Mouse (Mus musculus) heart, adult 2 months (tissue): ENCODE measurements around the gene Zdhhc23. TPM values are rescaled to one million over a fixed set of nuclear protein-coding genes. Genes with fewer than 3 reads are reported as not detected.
A peak's percentile ranks its signal among the peaks of the same experiment; 100 is the strongest.

Experiments
- DNase-seq, 2 experiments: peaks; one replicate each; pipeline ENCODE4 v3.0.0; 2021
- H3K27ac ChIP-seq: fragments of 200-600 bp; 2 replicates; pipeline ENCODE4 v1.8.1; 2022
- H3K27me3 ChIP-seq: fragments of 200-500 bp; 2 replicates; pipeline ENCODE4 v1.6.1; 2012; ENCODE audit warnings: mild to moderate bottlenecking, low read length, inconsistent platforms, mixed read lengths; ENCODE audit not compliant: control insufficient read depth, insufficient read depth
- H3K36me3 ChIP-seq: fragments of 200-500 bp; 2 replicates; pipeline ENCODE4 v1.6.1; 2012; ENCODE audit warnings: low read length, inconsistent platforms; ENCODE audit not compliant: control insufficient read depth, insufficient read depth
- H3K4me1 ChIP-seq: fragments of 200-500 bp; 2 replicates; pipeline ENCODE4 v1.6.1; 2011; ENCODE audit warnings: low read length; ENCODE audit not compliant: control insufficient read depth, insufficient read depth
- H3K4me3 ChIP-seq: fragments of 200-600 bp; 2 replicates; pipeline ENCODE4 v1.8.1; 2022
- H3K79me2 ChIP-seq: fragments of 200-500 bp; replicated peaks from 2 replicates; pipeline ENCODE4 v1.6.1; 2012; ENCODE audit warnings: mild to moderate bottlenecking, inconsistent platforms, low read length, moderate library complexity, mixed read lengths; ENCODE audit not compliant: control insufficient read depth, insufficient read depth
- H3K9ac ChIP-seq: fragments of 200-500 bp; 2 replicates; pipeline ENCODE4 v1.6.1; 2012; ENCODE audit warnings: low read depth, mild to moderate bottlenecking, control low read depth, inconsistent platforms, low read length, mixed read lengths
- CTCF ChIP-seq: fragments of 200-600 bp; IDR thresholded peaks from 2 replicates; pipeline ENCODE4 v1.8.1; 2022; ENCODE audit warnings: antibody characterized with exemption, mild to moderate bottlenecking, moderate library complexity
- EP300 ChIP-seq: fragments of 200-500 bp; IDR thresholded peaks from 2 replicates; pipeline ENCODE4 v1.6.1; 2011; ENCODE audit warnings: low read depth, low read length, control low read depth; ENCODE audit not compliant: insufficient read depth
- POLR2A ChIP-seq: fragments of 200-500 bp; IDR thresholded peaks from 2 replicates; pipeline ENCODE4 v1.6.1; 2011; ENCODE audit warnings: mild to moderate bottlenecking, low read depth, low read length, control low read depth; ENCODE audit not compliant: insufficient read depth
- WGBS: fragments of 180-500 bp; shearing (Covaris S2); methylation state at CpG from one replicate; pipeline ENCODE4 v1.1.7; 2018; 5-methylcytosine and 5-hydroxymethylcytosine counted together
- intact Hi-C: fragments of 180-260 bp; cut with DNase I; formaldehyde crosslinking; loops from one replicate; pipeline ENCODE4 v1.15.1; 2025
- polyA plus RNA-seq: library from polyadenylated mRNA; depleted of rRNA; stranded (reverse); fragments of >200 nt; gene quantifications from 2 replicates; pipeline ENCODE4 v1.2.3, GENCODE M21; 2012
- total RNA-seq, 2 experiments: library from RNA; stranded (reverse); gene quantifications; 2 replicates each; pipeline ENCODE4 v1.2.3; 2021

Gene Zdhhc23
- total and polyA plus RNA-seq, 3 experiments = 0.25 to 0.42 (median 0.27) TPM

- no peak overlapping the region for H3K4me3 ChIP-seq
- intact Hi-C loops = no loop called here
Measured at GRCm38 (mm10) chr16:43999111-43999510, 19.5 kb upstream of the Zdhhc23 start.

GRCm38 (mm10) chr16:43994623-43995022, 15.0 kb upstream of the Zdhhc23 start:
- WGBS = 79% methylated on average over 3 of the region's 3 CpGs
- intact Hi-C loops = no loop called here

More at GRCm38 (mm10) chr16:43999111-43999510, 19.5 kb upstream of the Zdhhc23 start:
- no peaks in the 10 kb centered on the region for H3K36me3 ChIP-seq
- WGBS = 90% methylated on average over 8 of the region's 8 CpGs
- TF ChIP-seq CTCF (no peak), EP300 (no peak), POLR2A (no peak)
- no peaks in the 10 kb centered on the region for H3K79me2 ChIP-seq
- H3K9ac ChIP-seq = no peak overlapping the region
- H3K27me3 ChIP-seq = no peaks in the 10 kb centered on the region
- no peak for DNase-seq
- H3K4me1 ChIP-seq = no peaks in the 10 kb centered on the region
- H3K27ac ChIP-seq = no peak overlapping the region

GRCm38 (mm10) chr16:43986299-43986698, 6.7 kb upstream of the Zdhhc23 start:
- H3K4me3 ChIP-seq = no peak overlapping the region
- 90% methylated on average over 4 of the region's 4 CpGs for WGBS
- no peak overlapping the region for H3K27ac ChIP-seq
- H3K9ac ChIP-seq = no peak overlapping the region
- no peaks in the 10 kb centered on the region for H3K36me3 ChIP-seq
- H3K4me1 ChIP-seq = no peaks in the 10 kb centered on the region
- DNase-seq = no peak
- H3K27me3 ChIP-seq = no peaks in the 10 kb centered on the region
- no peaks in the 10 kb centered on the region for H3K79me2 ChIP-seq
- no peak for TF ChIP-seq POLR2A
- no peak for TF ChIP-seq CTCF
- TF ChIP-seq EP300 = no peak
- intact Hi-C loops = no loop called here

More at GRCm38 (mm10) chr16:43994623-43995022, 15.0 kb upstream of the Zdhhc23 start:
- Histone ChIP-seq H3K27ac (no peak overlapping the region), H3K9ac (no peak overlapping the region), H3K36me3 (no peaks in the 10 kb centered on the region), H3K4me3 (no peak overlapping the region), H3K27me3 (no peaks in the 10 kb centered on the region), H3K79me2 (no peaks in the 10 kb centered on the region), H3K4me1 (no peaks in the 10 kb centered on the region)
- DNase-seq = no peak
- TF ChIP-seq POLR2A = no peak
- TF ChIP-seq EP300 = no peak
- TF ChIP-seq CTCF = no peak

GRCm38 (mm10) chr16:43980110-43980609, 569 bp upstream of the Zdhhc23 start:
- DNase-seq = no peak
- TF ChIP-seq EP300 (no peak), POLR2A (no peak), CTCF (no peak)
- Histone ChIP-seq H3K79me2 (no peaks in the 10 kb centered on the region), H3K36me3 (no peaks in the 10 kb centered on the region), H3K4me3 (peak overlapping the region; percentile 32), H3K27ac (no peak overlapping the region), H3K4me1 (no peaks in the 10 kb centered on the region), H3K9ac (peak overlapping the region; percentile 56; the same call in 1 of the 2 replicates), H3K27me3 (0 out of 2 replicates have a peak, but pooled peaks cover 1% of the 10 kb centered on the region)
- intact Hi-C loops = no loop called here
- WGBS = 26% methylated on average over 9 of the region's 9 CpGs

GRCm38 (mm10) chr16:43979010-43979327, 622 bp downstream of the Zdhhc23 start:
- TF ChIP-seq CTCF = no peak
- no peak for TF ChIP-seq EP300
- no peak for TF ChIP-seq POLR2A
- intact Hi-C loops = no loop called here
- peak overlapping the region; percentile 61 for H3K4me3 ChIP-seq
- WGBS = 33% methylated on average over 7 of the region's 7 CpGs
- DNase-seq = no peak
- no peak overlapping the region for H3K9ac ChIP-seq
- 0 out of 2 replicates have a peak, but pooled peaks cover 1% of the 10 kb centered on the region for H3K27me3 ChIP-seq
- H3K27ac ChIP-seq = no peak overlapping the region
- H3K79me2 ChIP-seq = no peaks in the 10 kb centered on the region
- no peaks in the 10 kb centered on the region for H3K4me1 ChIP-seq
- no peaks in the 10 kb centered on the region for H3K36me3 ChIP-seq

- Histone ChIP-seq H3K27ac (no peak overlapping the region), H3K9ac (no peak overlapping the region), H3K4me3 (no peak overlapping the region), H3K4me1 (no peaks in the 10 kb centered on the region), H3K27me3 (no peaks in the 10 kb centered on the region), H3K36me3 (no peaks in the 10 kb centered on the region), H3K79me2 (no peaks in the 10 kb centered on the region)
- WGBS = 79% methylated on average over 22 of the region's 22 CpGs
- TF ChIP-seq POLR2A (no peak), EP300 (no peak), CTCF (no peak)
- intact Hi-C loops = no loop called here
- DNase-seq = no peak
Measured at GRCm38 (mm10) chr16:43973606-43974220, 5.9 kb downstream of the Zdhhc23 start.
